Mouse (Mus musculus): Measurements from ENCODE around the gene Fuk. TPM values are rescaled to one million over a fixed set of nuclear protein-coding genes. Genes with fewer than 3 reads are reported as not detected.

The Fuk gene
- polyA plus RNA-seq, 1 experiment from 2014 or later: 6.2 TPM

DNA sequence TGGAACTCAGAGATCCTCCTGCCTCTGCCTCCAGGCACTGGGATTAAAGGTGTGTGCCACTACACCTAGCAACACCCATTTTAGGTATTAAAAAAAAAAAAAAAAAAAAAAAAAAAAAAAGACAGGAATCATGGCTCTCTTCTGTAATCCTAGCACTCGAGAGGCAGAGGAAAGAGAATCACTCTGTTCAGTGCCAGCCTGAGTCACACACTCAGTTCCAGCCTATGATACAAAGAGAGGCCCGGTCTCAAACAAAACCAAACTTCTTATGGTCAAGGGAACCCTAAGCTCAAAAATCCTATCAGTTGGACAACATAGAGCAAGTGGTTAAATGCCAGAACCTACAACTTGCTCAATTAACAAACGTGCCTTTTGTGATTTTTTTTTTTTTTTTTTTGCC, 57.3 kb downstream of the Fuk start:
- Histone ChIP-seq H3K4me3 (ENCODE audit: low read depth, low read length) (no peak overlapping the region), H3K4me1 (ENCODE audit: insufficient read depth, low read depth, low read length) (no peaks in the 10 kb centered on the region; the same call in 1 of the 2 replicates), H3K27ac (ENCODE audit: low read length) (no peak overlapping the region), H3K36me3 (ENCODE audit: insufficient read depth, low read length) (peaks cover 16% of the 10 kb centered on the region), H3K9me3 (ENCODE audit: low read length) (no peaks in the 10 kb centered on the region), H3K4me2 (replicated peaks; ENCODE audit: low read depth, low read length) (no peak overlapping the region; the same call in 1 of the 2 replicates), H3K9ac (replicated peaks; ENCODE audit: low read depth) (0 out of 2 replicates have a peak overlapping the region, but pooled peaks have one; percentile 19), H3K27me3 (replicated peaks; ENCODE audit: insufficient read depth, low read length) (no peaks in the 10 kb centered on the region)
- 58% methylated on average over 3 of the region's 3 CpGs for WGBS
- DNase-seq (ENCODE audit: low spot score): no peak
- ATAC-seq: no peak
- TF ChIP-seq EP300 (IDR thresholded peaks at IDR 0.05) (no peak), CTCF (IDR thresholded peaks at IDR 0.05) (no peak)

DNA sequence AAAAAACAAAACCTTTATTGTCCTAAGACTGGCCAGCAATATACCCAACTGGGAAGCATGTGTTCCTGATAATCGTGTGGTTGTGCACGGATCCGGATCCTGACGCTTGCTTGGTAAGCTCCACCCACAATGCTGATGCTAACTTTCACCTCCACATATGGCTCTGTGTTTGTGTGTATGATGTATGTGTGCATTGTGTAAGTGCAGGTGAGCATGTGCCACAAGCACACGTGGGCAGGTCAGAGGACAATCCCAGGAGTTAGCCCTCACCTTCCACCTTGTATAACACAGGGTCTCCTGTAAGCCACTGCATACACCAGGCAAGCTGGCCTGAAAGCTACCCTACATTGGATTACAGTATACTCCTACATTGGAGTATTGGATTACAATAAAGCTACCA, 59.1 kb downstream of the Fuk start:
- no peaks in the 10 kb centered on the region for H3K27me3 ChIP-seq (replicated peaks; ENCODE audit: insufficient read depth, low read length)
- no peak for ATAC-seq
- DNase-seq (ENCODE audit: low spot score): no peak
- no peak for TF ChIP-seq EP300 (IDR thresholded peaks at IDR 0.05)
- no peak for TF ChIP-seq CTCF (IDR thresholded peaks at IDR 0.05)
- H3K9ac ChIP-seq (replicated peaks; ENCODE audit: low read depth): no peak overlapping the region
- H3K4me3 ChIP-seq (ENCODE audit: low read depth, low read length): no peak overlapping the region
- 79% methylated on average over 5 of the region's 5 CpGs for WGBS
- no peak overlapping the region for H3K27ac ChIP-seq (ENCODE audit: low read length)
- peaks cover 30% of the 10 kb centered on the region for H3K36me3 ChIP-seq (ENCODE audit: insufficient read depth, low read length)
- no peak overlapping the region for H3K4me2 ChIP-seq (replicated peaks; ENCODE audit: low read depth, low read length)
- H3K9me3 ChIP-seq (ENCODE audit: low read length): no peaks in the 10 kb centered on the region
- H3K4me1 ChIP-seq (ENCODE audit: insufficient read depth, low read depth, low read length): no peaks in the 10 kb centered on the region; the same call in 1 of the 2 replicates

DNA sequence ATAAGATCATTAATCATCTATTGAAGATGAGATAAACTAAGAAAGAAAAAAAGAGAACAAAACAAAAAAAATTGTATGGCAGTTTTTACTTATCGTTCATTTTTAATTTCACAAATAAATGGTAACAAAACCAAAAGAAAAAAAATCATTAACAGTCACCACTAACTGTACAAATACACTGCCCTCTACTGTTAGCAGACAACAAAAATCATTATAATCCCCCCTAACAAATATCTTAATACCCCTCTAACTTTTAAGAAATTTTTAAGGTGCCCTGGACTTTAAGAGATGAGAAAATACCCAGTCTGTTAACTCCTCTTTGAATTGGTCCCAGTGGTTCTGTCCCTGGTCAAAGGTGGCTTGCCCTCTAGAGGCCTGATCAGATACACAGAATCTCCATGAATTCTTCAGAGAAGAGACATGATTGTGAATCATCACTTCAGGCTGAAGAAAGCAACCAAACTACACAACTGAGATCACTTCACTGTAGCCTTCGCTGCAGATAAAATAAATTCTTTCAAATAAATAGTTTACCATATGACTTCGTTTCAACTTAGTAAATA, 60.2 kb downstream of the Fuk start:
- H3K9me3 ChIP-seq (ENCODE audit: low read length): no peaks in the 10 kb centered on the region
- no peaks in the 10 kb centered on the region for H3K4me1 ChIP-seq (ENCODE audit: insufficient read depth, low read depth, low read length)
- TF ChIP-seq EP300 (IDR thresholded peaks at IDR 0.05) (no peak), CTCF (IDR thresholded peaks at IDR 0.05) (peak; percentile 29)
- no peak overlapping the region for H3K4me3 ChIP-seq (ENCODE audit: low read depth, low read length)
- WGBS: 78% methylated on average over 3 of the region's 3 CpGs
- no peaks in the 10 kb centered on the region for H3K27me3 ChIP-seq (replicated peaks; ENCODE audit: insufficient read depth, low read length)
- no peak for DNase-seq (ENCODE audit: low spot score)
- no peak overlapping the region for H3K9ac ChIP-seq (replicated peaks; ENCODE audit: low read depth)
- ATAC-seq: no peak
- no peak overlapping the region for H3K27ac ChIP-seq (ENCODE audit: low read length)
- peaks cover 32% of the 10 kb centered on the region for H3K36me3 ChIP-seq (ENCODE audit: insufficient read depth, low read length)
- H3K4me2 ChIP-seq (replicated peaks; ENCODE audit: low read depth, low read length): no peak overlapping the region

Other genes with a start within 250 kb of the Fuk start
- gene Mtss1l, start 181.0 kb downstream of the Fuk start, polyA plus RNA-seq (2015; fragmentation: Nextera tagmentation; extraction: Ambion mirVana): 13.8 and 16.6 TPM in 2 replicates
- gene Il34, start 96.6 kb downstream of the Fuk start, polyA plus RNA-seq (2015; fragmentation: Nextera tagmentation; extraction: Ambion mirVana): 23.3 and 29.6 TPM in 2 replicates
- 43.3 and 46.4 TPM in 2 replicates for gene Cog4, start 55.9 kb downstream of the Fuk start, polyA plus RNA-seq (2015; fragmentation: Nextera tagmentation; extraction: Ambion mirVana)
- gene Sf3b3, start 55.7 kb downstream of the Fuk start, polyA plus RNA-seq (2015; fragmentation: Nextera tagmentation; extraction: Ambion mirVana): 41.1 and 45.3 TPM in 2 replicates
- gene St3gal2, start 17.4 kb upstream of the Fuk start, polyA plus RNA-seq (2015; fragmentation: Nextera tagmentation; extraction: Ambion mirVana): 15.5 and 16.7 TPM in 2 replicates
- 6.8 and 8.4 TPM in 2 replicates for gene Ddx19a, start 95.3 kb upstream of the Fuk start, polyA plus RNA-seq (2015; fragmentation: Nextera tagmentation; extraction: Ambion mirVana)
- gene Ddx19b, start 129.3 kb upstream of the Fuk start, polyA plus RNA-seq (2015; fragmentation: Nextera tagmentation; extraction: Ambion mirVana): 3.4 and 3.7 TPM in 2 replicates
- 25.2 and 26.0 TPM in 2 replicates for gene Aars, start 130.7 kb upstream of the Fuk start, polyA plus RNA-seq (2015; fragmentation: Nextera tagmentation; extraction: Ambion mirVana)
- 4.2 and 5.0 TPM in 2 replicates for gene Exosc6, start 153.9 kb upstream of the Fuk start, polyA plus RNA-seq (2015; fragmentation: Nextera tagmentation; extraction: Ambion mirVana)
- not detected in 2 replicates for gene Clec18a, start 189.9 kb upstream of the Fuk start, polyA plus RNA-seq (2015; fragmentation: Nextera tagmentation; extraction: Ambion mirVana)
- 6.5 and 7.1 TPM in 2 replicates for gene Pdpr, start 192.1 kb upstream of the Fuk start, polyA plus RNA-seq (2015; fragmentation: Nextera tagmentation; extraction: Ambion mirVana)

Data from lung, postnatal 0 days (tissue).